Mouse (Mus musculus): ENCODE data around the gene Map3k3. TPM values are rescaled to one million over a fixed set of nuclear protein-coding genes. Genes with fewer than 3 reads are reported as not detected.

Gene Map3k3
- polyA plus RNA-seq, 1 experiment from 2014 or later, result 4.7 TPM

DNA sequence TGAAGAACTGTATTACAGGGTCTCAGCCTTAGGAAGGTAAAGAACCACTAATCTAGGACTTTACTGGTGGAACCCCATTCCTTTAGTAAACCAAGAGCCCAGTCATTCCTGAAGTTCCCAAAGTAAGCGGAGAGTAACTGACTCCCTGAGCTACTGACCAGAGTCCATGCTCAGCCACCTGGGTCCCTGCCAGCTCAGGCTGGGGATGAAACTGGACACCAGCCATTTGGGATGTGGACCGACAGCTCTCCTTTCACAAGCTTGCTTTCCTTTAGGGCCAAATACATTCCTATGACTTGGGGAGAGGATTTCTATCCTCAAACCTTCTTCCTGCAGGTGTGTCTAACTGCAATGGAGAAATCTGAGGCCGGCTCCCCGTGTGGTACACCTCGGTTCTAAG lies 90.0 kb downstream of the Map3k3 start:
- Histone ChIP-seq H3K4me1 (ENCODE audit: insufficient read depth) (peaks cover 19% of the 10 kb centered on the region), H3K4me2 (ENCODE audit: low read depth, low read length) (no peak overlapping the region), H3K27me3 (ENCODE audit: insufficient read depth, low read length) (no peaks in the 10 kb centered on the region), H3K9ac (replicated peaks) (no peak overlapping the region), H3K4me3 (ENCODE audit: low read depth, low read length) (no peak overlapping the region), H3K36me3 (replicated peaks; ENCODE audit: insufficient read depth, low read length) (no peaks in the 10 kb centered on the region), H3K9me3 (ENCODE audit: low read length) (no peaks in the 10 kb centered on the region), H3K27ac (ENCODE audit: low read depth) (no peak overlapping the region)
- DNase-seq (peak; percentile 63), ATAC-seq (no peak)
- no peak for TF ChIP-seq EP300 (IDR thresholded peaks at IDR 0.05; ENCODE audit: low read depth)
- no peak for TF ChIP-seq CTCF (IDR thresholded peaks at IDR 0.05; ENCODE audit: low read depth)
- WGBS (ENCODE audit: insufficient replicate concordance), result 68% methylated on average over 5 of the region's 5 CpGs

DNA sequence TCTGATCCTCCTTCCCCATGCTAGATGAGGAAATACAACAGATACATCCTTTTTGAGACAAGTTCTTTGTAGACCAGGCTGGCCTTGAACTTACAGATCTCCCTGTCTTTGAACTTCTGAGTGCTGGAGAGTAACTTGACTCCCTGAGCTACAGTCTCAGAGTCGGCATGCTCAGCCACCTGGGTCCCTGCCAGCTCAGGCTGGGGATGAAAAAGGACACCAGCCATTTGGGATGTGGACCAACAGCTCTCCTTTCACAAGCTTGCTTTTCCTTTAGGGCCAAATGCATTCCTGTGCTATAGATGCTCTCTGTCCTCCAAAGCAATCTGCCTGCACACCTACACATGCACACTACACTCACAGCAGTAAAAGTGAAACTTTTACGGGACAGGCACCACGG lies 90.7 kb downstream of the Map3k3 start:
- 87% methylated on average over 3 of the region's 3 CpGs for WGBS (ENCODE audit: insufficient replicate concordance)
- DNase-seq (no peak), ATAC-seq (no peak)
- Histone ChIP-seq H3K9me3 (ENCODE audit: low read length) (no peaks in the 10 kb centered on the region), H3K4me1 (ENCODE audit: insufficient read depth) (peaks cover 19% of the 10 kb centered on the region), H3K27me3 (ENCODE audit: insufficient read depth, low read length) (no peaks in the 10 kb centered on the region), H3K4me3 (ENCODE audit: low read depth, low read length) (no peak overlapping the region), H3K4me2 (ENCODE audit: low read depth, low read length) (no peak overlapping the region), H3K27ac (ENCODE audit: low read depth) (no peak overlapping the region), H3K36me3 (replicated peaks; ENCODE audit: insufficient read depth, low read length) (no peaks in the 10 kb centered on the region), H3K9ac (replicated peaks) (no peak overlapping the region)
- TF ChIP-seq CTCF (IDR thresholded peaks at IDR 0.05; ENCODE audit: low read depth), result no peak
- no peak for TF ChIP-seq EP300 (IDR thresholded peaks at IDR 0.05; ENCODE audit: low read depth)

DNA sequence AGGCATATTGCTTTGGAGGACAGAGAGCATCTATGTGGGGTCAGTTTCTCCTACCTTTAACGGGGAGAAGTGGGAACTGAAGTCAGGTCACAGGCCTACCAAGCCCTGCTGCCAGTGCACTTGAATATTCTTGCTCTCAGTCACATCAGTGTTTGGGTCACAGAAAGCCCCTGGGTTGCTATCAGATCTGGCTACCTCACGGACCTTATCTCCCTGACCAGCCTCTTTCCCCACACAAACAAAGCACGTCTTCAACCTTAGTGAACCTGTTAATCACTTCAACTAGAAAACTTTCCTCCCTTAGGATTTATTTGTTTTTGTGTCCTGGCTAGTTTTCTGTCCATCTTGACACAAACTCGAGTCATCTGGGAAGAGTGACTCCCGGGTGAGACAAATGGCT lies 92.0 kb downstream of the Map3k3 start:
- 63% methylated on average over 5 of the region's 5 CpGs for WGBS (ENCODE audit: insufficient replicate concordance)
- ATAC-seq (no peak), DNase-seq (no peak)
- Histone ChIP-seq H3K9me3 (ENCODE audit: low read length) (no peaks in the 10 kb centered on the region), H3K4me3 (ENCODE audit: low read depth, low read length) (no peak overlapping the region), H3K9ac (replicated peaks) (no peak overlapping the region), H3K4me2 (ENCODE audit: low read depth, low read length) (no peak overlapping the region), H3K27me3 (ENCODE audit: insufficient read depth, low read length) (no peaks in the 10 kb centered on the region), H3K4me1 (ENCODE audit: insufficient read depth) (peaks cover 19% of the 10 kb centered on the region), H3K36me3 (replicated peaks; ENCODE audit: insufficient read depth, low read length) (no peaks in the 10 kb centered on the region), H3K27ac (ENCODE audit: low read depth) (no peak overlapping the region)
- TF ChIP-seq CTCF (IDR thresholded peaks at IDR 0.05; ENCODE audit: low read depth) (no peak), EP300 (IDR thresholded peaks at IDR 0.05; ENCODE audit: low read depth) (no peak)

DNA sequence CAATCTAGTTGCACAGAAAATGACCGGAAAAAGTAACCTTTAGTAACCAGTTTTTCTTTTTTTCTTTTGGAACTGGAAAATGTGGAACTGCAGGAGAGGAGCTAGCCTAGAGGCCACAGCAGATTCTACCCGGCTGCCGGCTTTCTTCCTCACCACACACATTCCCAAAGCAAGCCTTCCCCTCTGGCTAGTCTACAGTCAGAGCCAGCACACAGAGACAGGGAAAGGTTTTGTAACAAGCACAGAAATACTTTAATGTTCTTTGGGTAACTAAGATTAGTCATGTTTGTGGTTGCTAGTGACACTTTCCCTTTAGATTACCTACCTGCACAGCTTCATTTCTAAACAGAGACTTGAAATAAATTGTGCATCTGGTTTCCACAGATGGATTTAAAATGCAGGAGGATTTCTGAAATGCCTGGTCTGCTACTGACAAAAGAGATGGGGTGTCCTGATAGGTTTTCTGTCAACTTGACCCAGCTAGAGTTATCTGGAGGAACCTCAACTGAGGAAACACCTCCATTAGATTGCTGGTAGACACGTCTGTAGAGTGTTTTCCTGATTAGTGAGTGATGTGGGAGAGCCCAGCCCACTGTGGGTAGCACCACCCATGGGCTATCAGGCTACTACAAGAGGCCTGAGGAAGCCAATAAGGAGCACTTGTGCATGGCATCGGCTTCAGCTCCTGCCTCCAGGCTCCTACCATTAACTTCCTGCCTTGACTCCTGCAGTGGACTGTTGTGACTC lies 93.8 kb downstream of the Map3k3 start:
- Histone ChIP-seq H3K4me2 (ENCODE audit: low read depth, low read length) (0 out of 2 replicates have a peak overlapping the region, but pooled peaks have one; percentile 3), H3K9me3 (ENCODE audit: low read length) (no peaks in the 10 kb centered on the region), H3K27me3 (ENCODE audit: insufficient read depth, low read length) (no peaks in the 10 kb centered on the region), H3K4me3 (ENCODE audit: low read depth, low read length) (no peak overlapping the region), H3K9ac (replicated peaks) (no peak overlapping the region), H3K36me3 (replicated peaks; ENCODE audit: insufficient read depth, low read length) (0 out of 2 replicates have a peak, but pooled peaks cover 3% of the 10 kb centered on the region), H3K4me1 (ENCODE audit: insufficient read depth) (peaks cover 19% of the 10 kb centered on the region), H3K27ac (ENCODE audit: low read depth) (no peak overlapping the region)
- ATAC-seq, result 0 out of 2 replicates have a peak, but pooled peaks have one; percentile 48
- TF ChIP-seq EP300 (IDR thresholded peaks at IDR 0.05; ENCODE audit: low read depth) (0 out of 2 replicates have a peak, but pooled peaks have one; percentile 34), CTCF (IDR thresholded peaks at IDR 0.05; ENCODE audit: low read depth) (no peak)
- DNase-seq, result no peak
- 61% methylated on average over 5 of the region's 5 CpGs for WGBS (ENCODE audit: insufficient replicate concordance)

DNA sequence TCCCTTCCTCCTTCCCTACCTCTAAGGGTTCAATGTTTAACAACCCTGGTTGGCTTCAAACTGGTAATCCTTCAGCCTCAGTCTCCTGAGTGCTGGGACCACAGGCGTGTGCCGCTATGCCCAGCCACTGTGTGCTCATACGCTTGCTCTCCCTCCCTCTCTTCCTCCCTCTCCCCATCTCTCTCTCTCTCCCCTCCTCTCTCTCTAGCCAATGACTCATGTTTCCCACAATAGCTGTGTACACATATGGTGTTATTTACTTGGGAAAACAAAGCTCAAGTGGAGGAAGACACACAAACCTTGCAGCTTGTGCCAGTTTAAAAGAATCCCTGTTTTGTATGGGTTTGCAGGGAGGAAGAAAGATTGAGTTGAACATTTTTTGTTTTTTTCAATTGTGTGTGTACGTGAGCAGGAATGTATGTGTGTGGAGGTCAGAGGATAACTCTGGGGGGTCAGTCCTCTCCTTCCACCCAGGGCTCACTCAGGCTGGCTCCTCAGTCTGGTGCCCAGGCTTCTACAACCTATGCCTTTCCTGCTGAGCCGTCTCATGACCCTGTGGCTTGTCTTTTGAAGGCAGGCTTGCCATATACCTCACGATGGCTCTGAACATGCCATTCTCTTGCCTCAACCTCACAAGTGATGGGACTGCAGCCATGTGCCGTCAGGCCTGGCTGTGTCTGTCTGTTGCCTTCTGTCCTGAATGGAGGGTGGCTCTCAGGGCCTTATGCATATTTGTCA lies 95.5 kb downstream of the Map3k3 start:
- H3K9ac ChIP-seq (replicated peaks), result no peak overlapping the region
- no peak overlapping the region for H3K4me3 ChIP-seq (ENCODE audit: low read depth, low read length)
- no peaks in the 10 kb centered on the region for H3K27me3 ChIP-seq (ENCODE audit: insufficient read depth, low read length)
- 70% methylated on average over 7 of the region's 7 CpGs for whole genome bisulfite sequencing (ENCODE audit: insufficient replicate concordance)
- peak; percentile 72; the same call in 1 of the 2 replicates for ATAC-seq
- TF ChIP-seq CTCF (IDR thresholded peaks at IDR 0.05; ENCODE audit: low read depth) (no peak), EP300 (IDR thresholded peaks at IDR 0.05; ENCODE audit: low read depth) (no peak)
- H3K4me1 ChIP-seq (ENCODE audit: insufficient read depth), result peaks cover 7% of the 10 kb centered on the region
- peaks cover 3% of the 10 kb centered on the region; the same call in 1 of the 2 replicates for H3K36me3 ChIP-seq (replicated peaks; ENCODE audit: insufficient read depth, low read length)
- H3K27ac ChIP-seq (ENCODE audit: low read depth), result no peak overlapping the region
- H3K9me3 ChIP-seq (ENCODE audit: low read length), result no peaks in the 10 kb centered on the region
- no peak for DNase-seq
- no peak overlapping the region for H3K4me2 ChIP-seq (ENCODE audit: low read depth, low read length)

DNA sequence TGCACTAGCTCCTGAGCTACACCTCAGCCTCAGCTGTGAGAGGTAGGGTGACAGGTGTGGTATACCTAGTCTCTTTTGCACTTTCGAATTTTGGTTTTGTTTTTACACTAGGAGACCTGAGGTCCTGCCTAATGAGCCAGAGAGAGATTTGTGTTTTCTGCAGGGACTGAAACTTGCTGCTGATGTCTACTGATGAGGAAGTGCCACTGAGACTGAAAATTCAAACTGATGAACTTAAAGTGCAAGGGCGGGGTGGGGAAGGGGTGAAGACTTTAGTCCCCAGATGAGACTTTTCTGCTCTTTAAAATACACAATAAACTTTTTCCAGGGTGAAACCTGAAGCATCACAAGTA lies 96.0 kb downstream of the Map3k3 start:
- Histone ChIP-seq H3K27ac (ENCODE audit: low read depth) (no peak overlapping the region), H3K27me3 (ENCODE audit: insufficient read depth, low read length) (no peaks in the 10 kb centered on the region), H3K9me3 (ENCODE audit: low read length) (no peaks in the 10 kb centered on the region), H3K4me2 (ENCODE audit: low read depth, low read length) (no peak overlapping the region), H3K9ac (replicated peaks) (no peak overlapping the region), H3K36me3 (replicated peaks; ENCODE audit: insufficient read depth, low read length) (peaks cover 3% of the 10 kb centered on the region; the same call in 1 of the 2 replicates), H3K4me3 (ENCODE audit: low read depth, low read length) (no peak overlapping the region), H3K4me1 (ENCODE audit: insufficient read depth) (peaks cover 6% of the 10 kb centered on the region)
- DNase-seq (no peak), ATAC-seq (no peak)
- WGBS (ENCODE audit: insufficient replicate concordance), result 81% methylated on average over 2 of the region's 2 CpGs
- TF ChIP-seq EP300 (IDR thresholded peaks at IDR 0.05; ENCODE audit: low read depth), result no peak
- no peak for TF ChIP-seq CTCF (IDR thresholded peaks at IDR 0.05; ENCODE audit: low read depth)
